Mouse (Mus musculus): ENCODE measurements around the gene Ampd3.

- TF ChIP-seq E2F4 (IDR thresholded peaks at IDR 0.05; ENCODE audit: borderline replicate concordance, low read depth, low read length) (no peak), MXI1 (IDR thresholded peaks at IDR 0.05; ENCODE audit: low read depth, low read length) (no peak), KAT2A (conservative IDR thresholded peaks at IDR 0.05; ENCODE audit: low read depth, low read length) (no peak), EP300 (IDR thresholded peaks at IDR 0.05; ENCODE audit: low read depth in 1 of 2, low read length in 2 of 2) (no peak), SIN3A (IDR thresholded peaks at IDR 0.05; ENCODE audit: low read length) (no peak), POLR2A (IDR thresholded peaks at IDR 0.05; ENCODE audit: control insufficient read depth in 1 of 2, insufficient read depth in 1 of 2, low read depth in 1 of 2, low read length in 2 of 2, poor library complexity in 1 of 2) (no peak), HCFC1 (IDR thresholded peaks at IDR 0.05; ENCODE audit: low read depth, low read length) (no peak), CHD2 (IDR thresholded peaks at IDR 0.05; ENCODE audit: low read length) (no peak), ZNF384 (IDR thresholded peaks at IDR 0.05; ENCODE audit: low read depth, low read length) (no peak), ETS1 (IDR thresholded peaks at IDR 0.05; ENCODE audit: low read depth, low read length) (no peak), POLR2AphosphoS2 (IDR thresholded peaks at IDR 0.05; ENCODE audit: low read length) (no peak), CTCF (IDR thresholded peaks at IDR 0.05 in 2 of 3, conservative IDR thresholded peaks at IDR 0.05 in 1 of 3; ENCODE audit: control insufficient read depth in 1 of 3, insufficient read depth in 1 of 3, low read depth in 2 of 3, low read length in 3 of 3, poor library complexity in 1 of 3, severe bottlenecking in 1 of 3) (no peak)
Measured at GRCm38 (mm10) chr7:110854519-110854918, 86.5 kb downstream of the Ampd3 start.
